Mouse (Mus musculus): ENCODE data around the gene Wdr35.

DNA sequence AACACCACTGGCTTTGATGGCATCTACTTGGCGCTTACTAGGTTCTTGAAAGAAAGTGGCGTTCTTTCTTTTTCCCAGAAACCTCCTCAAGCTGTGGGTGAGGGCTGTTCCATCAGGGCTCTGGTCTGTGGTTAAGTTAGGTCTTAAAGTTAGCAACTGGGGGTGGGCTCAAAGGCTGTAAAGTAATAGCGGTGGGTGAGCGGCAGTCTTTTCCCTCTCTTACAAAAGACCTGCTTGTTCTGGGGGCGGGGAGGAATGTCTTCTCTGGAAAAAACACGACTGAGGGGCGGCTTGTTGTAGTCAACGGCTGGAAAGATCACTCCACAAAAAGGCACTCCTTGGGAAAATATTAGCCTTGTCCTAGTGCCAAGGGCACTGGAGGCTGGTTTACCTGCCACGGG lies 19.5 kb upstream of the Wdr35 start:
- TF ChIP-seq CTCF (IDR thresholded peaks at IDR 0.05; ENCODE audit: low read depth): no peak
- no peak for TF ChIP-seq EP300 (IDR thresholded peaks at IDR 0.05; ENCODE audit: low read depth)
